Mouse (Mus musculus): Measurements from ENCODE around the gene Kansl1. TPM values are rescaled to one million over a fixed set of nuclear protein-coding genes. Genes with fewer than 3 reads are reported as not detected.
"Not testable (repeated sequence)": the region's sequence is repeated elsewhere in the genome, so short reads cannot be mapped to it uniquely, and the experiment has no call there.

Kansl1 gene
- polyA plus RNA-seq, 1 experiment from 2014 or later: 19.3 TPM

- Histone ChIP-seq H3K4me3 (no peak overlapping the region), H3K9me3 (no peaks in the 10 kb centered on the region), H3K27me3 (ENCODE audit: insufficient read depth, poor library complexity, severe bottlenecking) (no peaks in the 10 kb centered on the region), H3K36me3 (peaks cover 18% of the 10 kb centered on the region), H3K4me1 (no peaks in the 10 kb centered on the region), H3K27ac (no peak overlapping the region)
- DNase-seq (ENCODE audit: low spot score): no peak
- 96% methylated on average over 1 of the region's 1 CpGs for WGBS
Measured at GRCm38 (mm10) chr11:104451239-104451638, 17.4 kb downstream of the Kansl1 start.

- H3K27ac ChIP-seq; DNase-seq (ENCODE audit: low spot score); H3K4me1 ChIP-seq; H3K4me3 ChIP-seq; H3K27me3 ChIP-seq (ENCODE audit: insufficient read depth, poor library complexity, severe bottlenecking); H3K9me3 ChIP-seq: not testable (repeated sequence)
- WGBS: 72% methylated on average over 2 of the region's 2 CpGs
- peaks cover 16% of the 10 kb centered on the region for H3K36me3 ChIP-seq
Measured at GRCm38 (mm10) chr11:104448499-104448898, 20.2 kb downstream of the Kansl1 start.

GRCm38 (mm10) chr11:104445538-104445937 is 23.1 kb downstream of the Kansl1 start:
- Histone ChIP-seq H3K4me3 (no peak overlapping the region), H3K36me3 (peaks cover 13% of the 10 kb centered on the region), H3K4me1 (no peaks in the 10 kb centered on the region), H3K27ac (no peak overlapping the region), H3K9me3 (no peaks in the 10 kb centered on the region), H3K27me3 (ENCODE audit: insufficient read depth, poor library complexity, severe bottlenecking) (no peaks in the 10 kb centered on the region)
- 90% methylated on average over 2 of the region's 2 CpGs for WGBS
- no peak for DNase-seq (ENCODE audit: low spot score)

DNA sequence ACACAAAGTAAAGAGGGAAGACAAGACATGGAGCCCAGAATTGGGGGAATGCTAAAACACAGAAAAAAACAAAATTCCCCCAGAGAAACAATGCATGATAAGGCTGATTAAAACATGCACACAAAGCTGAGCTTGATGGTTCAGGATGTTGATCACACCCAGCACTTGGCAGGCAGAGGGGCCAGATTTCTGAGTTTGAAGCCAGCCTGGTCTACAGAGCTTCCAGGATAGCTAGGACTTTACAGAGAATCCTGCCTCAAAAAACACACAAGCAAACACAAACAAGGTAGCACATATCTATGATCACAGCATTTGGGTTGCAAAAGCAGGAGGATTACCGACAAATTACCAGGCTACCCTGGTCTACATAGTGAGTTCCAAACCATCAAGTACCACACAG is 23.6 kb downstream of the Kansl1 start:
- Histone ChIP-seq H3K4me3 (no peak overlapping the region), H3K9me3 (no peaks in the 10 kb centered on the region), H3K27me3 (ENCODE audit: insufficient read depth, poor library complexity, severe bottlenecking) (no peaks in the 10 kb centered on the region), H3K27ac (no peak overlapping the region), H3K4me1 (no peaks in the 10 kb centered on the region), H3K36me3 (peaks cover 11% of the 10 kb centered on the region)
- 93% methylated on average over 1 of the region's 1 CpGs for WGBS
- no peak for DNase-seq (ENCODE audit: low spot score)

DNA sequence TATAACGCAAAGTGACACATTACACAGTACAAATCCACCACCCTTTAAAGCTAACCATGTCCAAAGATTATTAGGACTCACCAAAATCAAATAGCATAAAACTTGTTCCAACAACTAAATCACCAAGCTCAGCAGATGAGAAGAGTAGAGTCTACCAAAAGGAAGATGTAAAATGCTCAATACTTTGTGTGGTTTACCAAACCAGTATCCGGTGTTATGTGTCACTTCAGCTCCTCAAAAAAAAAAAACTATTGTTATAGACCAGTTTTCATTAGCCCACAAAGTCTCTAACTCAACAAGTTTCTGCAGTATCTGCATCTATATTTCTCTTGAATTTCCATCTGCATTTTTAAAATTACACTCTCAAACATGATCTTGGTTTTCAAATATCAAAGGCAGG is 25.3 kb downstream of the Kansl1 start:
- Histone ChIP-seq H3K27me3 (ENCODE audit: insufficient read depth, poor library complexity, severe bottlenecking) (no peaks in the 10 kb centered on the region), H3K36me3 (no peaks in the 10 kb centered on the region), H3K4me1 (peaks cover 10% of the 10 kb centered on the region), H3K4me3 (peak overlapping the region; percentile 90), H3K9me3 (no peaks in the 10 kb centered on the region), H3K27ac (peak overlapping the region; percentile 100; the same call in 1 of the 2 replicates)
- WGBS: 51% methylated on average over 2 of the region's 2 CpGs
- DNase-seq (ENCODE audit: low spot score): no peak

GRCm38 (mm10) chr11:104442333-104443136 is 26.1 kb downstream of the Kansl1 start:
- Histone ChIP-seq H3K4me1 (peaks cover 14% of the 10 kb centered on the region), H3K27me3 (ENCODE audit: insufficient read depth, poor library complexity, severe bottlenecking) (no peaks in the 10 kb centered on the region), H3K36me3 (no peaks in the 10 kb centered on the region), H3K4me3 (peak overlapping the region; percentile 90), H3K9me3 (no peaks in the 10 kb centered on the region), H3K27ac (peak overlapping the region; percentile 100)
- peak; percentile 97 for DNase-seq (ENCODE audit: low spot score)
- under 1% methylated on average over 82 of the region's 82 CpGs for WGBS

- no peaks in the 10 kb centered on the region for H3K27me3 ChIP-seq (ENCODE audit: insufficient read depth, poor library complexity, severe bottlenecking)
- peaks cover 19% of the 10 kb centered on the region for H3K4me1 ChIP-seq
- DNase-seq (ENCODE audit: low spot score): peak; percentile 88
- peak overlapping the region; percentile 100 for H3K27ac ChIP-seq
- H3K36me3 ChIP-seq: no peaks in the 10 kb centered on the region
- peak overlapping the region; percentile 90 for H3K4me3 ChIP-seq
- no peaks in the 10 kb centered on the region for H3K9me3 ChIP-seq
- under 1% methylated on average over 66 of the region's 92 CpGs for WGBS
Measured at GRCm38 (mm10) chr11:104441475-104442332, 27.0 kb downstream of the Kansl1 start.

DNA sequence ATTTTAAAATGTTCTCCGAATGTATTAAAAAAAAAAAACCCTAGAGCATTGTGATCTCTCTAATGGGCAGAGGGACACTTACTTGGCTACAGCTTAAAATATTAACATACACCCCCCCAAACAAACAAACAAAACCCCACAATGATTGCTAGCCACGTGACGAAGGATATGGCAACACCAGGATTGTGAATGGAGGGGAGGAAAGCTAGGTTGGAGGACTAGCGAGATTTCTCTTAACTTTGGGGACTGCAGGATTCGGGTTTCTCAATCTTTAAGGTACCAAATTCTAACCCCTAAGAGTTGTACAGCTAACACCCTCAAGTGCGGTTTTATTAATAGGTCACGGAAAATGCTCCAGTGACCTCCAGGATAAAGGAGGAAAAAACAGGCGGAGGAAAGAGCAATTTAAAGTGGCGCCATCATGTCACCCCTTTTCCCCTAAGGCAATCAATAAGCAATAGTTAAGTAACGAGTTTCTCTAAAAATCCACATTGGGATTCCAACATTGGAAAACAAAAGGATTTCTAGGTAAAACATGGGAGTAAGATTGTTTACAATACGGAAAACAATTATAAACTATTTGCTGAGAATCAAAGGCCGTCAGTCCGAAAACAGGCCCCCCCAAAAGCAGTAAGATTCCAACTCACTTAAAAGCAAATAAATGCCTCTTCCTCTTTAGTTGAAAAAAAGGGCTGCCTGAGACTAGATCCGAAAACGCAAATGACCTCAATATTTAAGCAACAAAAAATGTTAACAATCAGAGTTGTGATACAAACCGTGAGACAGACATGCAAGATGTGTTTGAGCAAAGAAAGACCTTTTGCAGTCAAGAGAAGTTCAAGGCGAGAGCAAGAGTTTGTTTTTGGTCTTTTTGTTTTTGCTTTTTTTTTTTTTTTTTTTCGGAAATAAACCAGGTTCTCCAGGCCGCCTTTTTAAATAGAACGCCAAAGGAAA is 27.9 kb downstream of the Kansl1 start:
- Histone ChIP-seq H3K9me3 (no peaks in the 10 kb centered on the region), H3K4me1 (peaks cover 26% of the 10 kb centered on the region), H3K27ac (peak overlapping the region; percentile 100), H3K36me3 (no peaks in the 10 kb centered on the region), H3K4me3 (peak overlapping the region; percentile 90), H3K27me3 (ENCODE audit: insufficient read depth, poor library complexity, severe bottlenecking) (no peaks in the 10 kb centered on the region)
- WGBS: under 1% methylated on average over 20 of the region's 20 CpGs
- no peak for DNase-seq (ENCODE audit: low spot score)

- Histone ChIP-seq H3K4me1 (peaks cover 33% of the 10 kb centered on the region), H3K27ac (no peak overlapping the region), H3K27me3 (ENCODE audit: insufficient read depth, poor library complexity, severe bottlenecking) (no peaks in the 10 kb centered on the region), H3K9me3 (no peaks in the 10 kb centered on the region), H3K36me3 (no peaks in the 10 kb centered on the region), H3K4me3 (peak overlapping the region; percentile 90)
- WGBS: 55% methylated on average over 2 of the region's 2 CpGs
- no peak for DNase-seq (ENCODE audit: low spot score)
Measured at GRCm38 (mm10) chr11:104439703-104440102, 29.0 kb downstream of the Kansl1 start.

DNA sequence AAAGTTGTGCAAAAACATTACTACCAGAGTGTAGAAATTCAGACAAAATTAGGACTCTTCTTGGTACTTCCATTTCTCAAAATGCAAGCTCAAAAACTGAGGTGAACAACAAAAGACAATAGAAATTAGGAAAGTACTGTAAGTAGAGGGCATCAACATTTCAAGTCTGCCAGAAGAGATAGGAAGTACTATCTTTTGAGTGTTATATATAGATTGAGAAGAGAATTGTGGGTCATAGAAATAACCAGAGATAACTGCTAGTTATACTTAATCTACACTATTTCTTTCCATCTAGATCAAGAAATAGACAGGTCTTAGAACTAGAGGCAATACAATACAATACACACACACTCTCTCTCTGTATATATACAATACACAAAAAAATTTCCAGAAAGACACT is 30.2 kb downstream of the Kansl1 start:
- Histone ChIP-seq H3K27ac (no peak overlapping the region), H3K27me3 (ENCODE audit: insufficient read depth, poor library complexity, severe bottlenecking) (no peaks in the 10 kb centered on the region), H3K9me3 (no peaks in the 10 kb centered on the region), H3K36me3 (no peaks in the 10 kb centered on the region), H3K4me3 (no peak overlapping the region), H3K4me1 (peaks cover 33% of the 10 kb centered on the region)
- no peak for DNase-seq (ENCODE audit: low spot score)

- Histone ChIP-seq H3K27ac (no peak overlapping the region), H3K9me3 (no peaks in the 10 kb centered on the region)
Measured at GRCm38 (mm10) chr11:104436394-104436954, 32.2 kb downstream of the Kansl1 start.

DNA sequence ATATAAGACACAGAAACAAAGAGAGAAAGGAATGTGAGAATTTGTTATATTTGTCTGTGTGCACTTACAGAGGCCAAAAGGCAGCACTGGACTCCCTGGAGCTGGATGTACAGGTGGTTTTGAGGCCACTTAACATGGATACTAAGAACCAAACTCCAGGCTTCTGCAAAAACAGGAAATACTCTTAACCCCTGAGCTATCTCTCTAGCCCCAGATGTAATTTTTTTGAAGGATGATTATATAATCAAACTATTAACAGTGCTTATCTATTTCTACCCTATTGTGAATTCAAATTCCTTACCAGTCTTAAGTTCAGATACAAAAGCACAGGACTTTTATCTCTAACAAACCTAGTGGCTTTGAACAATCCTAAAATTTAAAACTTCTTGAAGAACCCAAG is 32.9 kb downstream of the Kansl1 start:
- DNase-seq (ENCODE audit: low spot score): no peak
- Histone ChIP-seq H3K27ac (no peak overlapping the region), H3K4me1 (peaks cover 33% of the 10 kb centered on the region), H3K36me3 (no peaks in the 10 kb centered on the region), H3K4me3 (no peak overlapping the region), H3K9me3 (no peaks in the 10 kb centered on the region), H3K27me3 (ENCODE audit: insufficient read depth, poor library complexity, severe bottlenecking) (no peaks in the 10 kb centered on the region)

More at GRCm38 (mm10) chr11:104436394-104436954, 32.2 kb downstream of the Kansl1 start:
- Histone ChIP-seq H3K4me1 (peaks cover 33% of the 10 kb centered on the region), H3K36me3 (no peaks in the 10 kb centered on the region), H3K4me3 (no peak overlapping the region), H3K27me3 (ENCODE audit: insufficient read depth, poor library complexity, severe bottlenecking) (no peaks in the 10 kb centered on the region)
- 62% methylated on average over 2 of the region's 2 CpGs for WGBS
- no peak for DNase-seq (ENCODE audit: low spot score)

Data from heart, embryonic 10.5 days (tissue).